Mouse (Mus musculus) frontal cortex, postnatal 10 days (tissue): ENCODE results near the gene Armc7.
"Not testable (repeated sequence)": the region's sequence is repeated elsewhere in the genome, so short reads cannot be mapped to it uniquely, and the experiment has no call there.

ENCODE experiments used
- DNase-seq, 2 experiments: peaks; one replicate each; pipeline ENCODE4 v3.0.0; 2022; ENCODE audit warnings: low spot score in 2 of 2, mixed read lengths in 1 of 2

Gene Armc7

DNA sequence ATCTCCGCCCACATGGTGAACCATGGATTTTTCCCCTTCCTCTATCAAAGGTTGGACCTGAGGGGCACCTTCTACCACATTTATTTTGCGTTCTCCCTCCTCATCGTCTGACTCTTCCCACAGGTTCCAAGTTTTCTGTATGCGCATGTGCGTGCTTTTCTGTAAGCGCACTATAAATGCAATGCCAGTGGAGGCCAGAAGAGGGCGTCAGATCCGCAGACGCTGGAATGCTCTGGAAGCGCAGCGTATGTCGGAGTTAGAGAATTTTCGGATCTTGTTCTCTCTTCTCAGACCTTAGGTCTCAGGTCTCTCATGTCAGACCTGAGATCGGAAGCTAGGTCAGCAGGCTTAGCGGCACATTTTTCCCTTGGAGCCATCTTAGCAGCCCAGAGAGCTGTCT, 19.8 kb upstream of the Armc7 start:
- no peak for DNase-seq

DNA sequence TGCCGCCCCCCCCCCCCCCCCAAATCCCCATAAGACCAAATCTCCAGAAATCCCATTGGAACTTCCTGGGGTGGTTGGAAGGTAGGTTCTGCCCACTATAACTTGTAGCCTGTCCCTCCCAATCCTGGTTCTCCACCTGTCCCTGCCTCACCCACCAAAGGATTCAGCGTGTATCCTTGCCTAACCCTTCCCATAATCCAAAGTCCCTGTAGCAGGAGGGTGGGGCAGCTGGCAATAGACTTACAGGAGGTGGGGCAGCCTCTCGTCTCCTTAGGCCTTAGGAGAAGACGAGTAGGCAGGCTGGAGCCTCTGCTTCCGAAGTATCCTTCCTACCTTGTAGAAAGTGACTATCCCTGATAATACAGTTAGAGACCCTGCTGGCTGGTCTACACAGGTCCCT, 19.3 kb upstream of the Armc7 start:
- DNase-seq = no peak

DNA sequence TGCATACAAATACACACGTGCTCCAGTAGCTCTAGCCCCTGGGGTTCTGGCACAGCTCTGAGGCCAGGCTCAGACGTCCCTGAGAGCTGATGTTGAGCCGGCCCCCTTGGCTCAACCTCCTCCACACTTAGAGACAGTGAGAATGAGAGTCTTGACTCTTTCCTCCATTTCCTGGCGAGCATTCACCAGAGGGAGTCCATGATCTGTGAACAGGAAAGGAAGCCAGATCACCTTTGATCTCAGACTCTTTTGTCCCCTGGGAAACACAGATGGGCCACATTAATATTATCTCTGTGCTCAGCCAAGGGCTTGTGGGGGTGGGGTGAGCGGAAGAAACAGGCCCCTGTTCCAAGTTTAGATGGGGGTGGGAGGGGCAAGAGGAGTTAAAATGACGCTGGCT, 18.1 kb upstream of the Armc7 start:
- no peak for DNase-seq

DNA sequence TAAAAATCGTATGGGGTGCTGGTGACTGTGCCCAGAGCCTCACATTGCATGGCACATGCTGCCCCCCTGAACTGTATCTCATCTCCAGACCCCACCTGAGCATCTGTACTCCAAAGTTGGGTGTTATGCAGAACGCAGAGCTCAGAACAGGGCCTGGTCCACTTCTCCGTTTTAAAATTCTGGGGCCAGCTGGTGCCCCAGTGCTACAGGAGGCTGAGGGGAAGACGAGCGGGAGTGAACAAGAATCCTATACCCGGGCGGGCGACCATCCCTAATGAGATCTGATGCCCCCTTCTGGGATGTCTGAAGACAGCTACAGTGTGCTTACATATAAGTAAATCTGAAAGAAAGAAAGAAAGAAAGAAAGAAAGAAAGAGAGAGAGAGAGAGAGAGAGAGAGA, 14.5 kb upstream of the Armc7 start:
- DNase-seq = no peak

DNA sequence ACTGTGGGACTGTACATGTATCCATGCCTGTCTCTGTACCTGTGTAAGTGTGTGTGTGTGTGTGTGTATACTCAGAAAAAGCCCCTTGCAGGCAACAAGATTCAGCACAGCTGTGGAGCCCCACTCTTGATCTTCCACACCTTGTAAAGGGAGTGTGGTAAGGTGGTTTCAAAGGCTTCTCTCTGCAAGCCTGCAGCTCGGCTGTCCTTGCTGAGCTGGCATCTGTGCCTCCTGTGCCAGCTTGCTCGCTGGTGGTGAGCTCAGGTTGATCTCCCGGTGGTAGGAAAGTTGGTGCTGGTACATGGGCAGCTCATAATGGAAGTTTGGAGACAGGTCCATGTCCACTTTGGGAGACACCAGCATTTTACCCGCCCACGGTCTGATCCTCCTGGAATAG, 13.6 kb upstream of the Armc7 start:
- no peak for DNase-seq

DNA sequence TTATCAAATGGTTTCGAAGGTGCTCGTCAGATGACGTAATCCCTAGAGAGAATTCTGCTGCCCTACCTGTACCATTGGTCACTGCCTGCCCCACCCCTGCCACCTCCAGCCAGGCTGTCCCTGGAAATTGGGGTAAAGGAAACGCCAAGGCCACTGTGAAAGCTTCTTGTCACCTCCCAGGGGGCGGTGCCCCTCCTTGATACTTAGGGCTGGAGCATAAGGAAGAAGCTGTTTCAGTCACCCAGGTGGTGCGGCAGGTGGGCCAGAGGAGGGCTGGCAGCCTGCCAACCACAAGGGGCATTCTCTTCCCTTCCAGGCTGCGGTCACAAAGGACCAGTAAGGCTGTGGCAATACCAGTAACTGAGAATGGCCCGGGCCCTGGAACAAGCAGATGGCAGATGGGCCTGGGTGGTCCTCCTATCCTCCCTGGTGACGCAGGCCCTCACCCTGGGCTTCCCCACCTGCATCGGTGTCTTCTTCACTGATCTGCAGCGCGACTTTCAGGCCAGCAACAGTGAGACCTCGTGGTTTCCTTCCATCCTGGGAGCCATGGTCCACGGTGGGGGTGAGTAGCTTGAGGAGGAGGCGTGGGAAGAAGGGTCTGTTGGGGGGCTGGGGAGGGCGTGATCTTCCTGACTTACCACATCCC, 13.1 kb upstream of the Armc7 start, which contains the start of gene Slc16a5:
Gene Slc16a5 (plus strand): TSS at position 232 of the 649 bp plus-strand sequence.
- no peak for DNase-seq

DNA sequence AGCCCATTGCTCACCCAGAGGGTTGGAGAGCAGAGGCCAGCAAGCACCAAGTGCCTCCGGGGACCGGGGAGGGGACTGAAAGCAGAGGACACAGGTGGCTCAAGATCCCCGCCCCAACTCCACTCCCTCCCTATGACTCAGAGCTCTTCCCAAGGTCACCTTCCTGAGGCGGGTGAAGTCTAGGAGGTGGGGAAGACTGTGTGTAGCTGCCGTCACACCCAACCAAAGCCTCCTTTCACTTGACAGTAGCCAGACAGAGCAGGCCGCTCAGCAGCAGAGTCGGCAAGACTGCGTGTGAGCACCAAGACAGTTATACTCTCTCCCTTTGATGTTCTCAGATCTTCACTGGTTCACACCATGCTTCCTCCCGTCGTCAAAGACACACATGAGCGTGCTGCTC, 12.1 kb upstream of the Armc7 start:
- DNase-seq = no peak

DNA sequence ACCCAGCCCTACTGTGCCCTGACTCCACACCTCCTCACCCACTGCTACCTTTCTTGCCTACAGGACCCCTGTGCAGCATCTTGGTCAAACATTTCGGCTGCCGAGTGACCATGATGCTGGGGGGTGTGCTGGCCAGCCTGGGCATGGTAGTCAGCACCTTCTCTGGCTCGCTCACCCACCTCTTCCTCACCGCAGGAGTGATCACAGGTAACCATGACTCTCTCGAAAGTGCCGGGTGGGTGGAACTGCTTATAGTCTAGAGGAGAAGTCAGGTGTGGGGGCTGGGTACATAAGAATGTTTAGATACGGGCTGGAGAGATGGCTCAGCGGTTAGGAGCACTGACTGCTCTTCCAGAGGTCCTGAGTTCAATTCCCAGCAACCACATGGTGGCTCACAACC, 10.6 kb upstream of the Armc7 start:
- DNase-seq = no peak

DNA sequence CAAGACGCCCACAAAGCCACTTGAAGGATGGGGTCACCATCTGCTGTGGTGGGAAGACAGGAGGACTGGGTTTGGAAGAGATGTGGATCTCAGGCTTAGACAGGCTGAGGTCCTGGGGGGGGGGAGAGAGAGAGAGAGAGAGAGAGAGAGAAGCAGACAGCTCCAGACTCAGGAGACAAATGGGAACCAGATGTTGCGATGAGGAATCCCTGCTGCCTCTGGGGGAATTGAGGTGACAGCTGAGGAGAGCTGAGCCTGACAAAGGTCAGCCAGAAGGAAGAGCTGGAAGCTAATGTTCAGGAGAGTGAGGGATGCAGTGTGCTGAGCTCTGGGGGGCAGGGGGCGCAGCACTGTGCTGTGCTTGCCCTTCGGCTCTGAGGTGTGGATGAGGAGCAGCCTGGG, 8.2 kb upstream of the Armc7 start:
- DNase-seq = no peak

DNA sequence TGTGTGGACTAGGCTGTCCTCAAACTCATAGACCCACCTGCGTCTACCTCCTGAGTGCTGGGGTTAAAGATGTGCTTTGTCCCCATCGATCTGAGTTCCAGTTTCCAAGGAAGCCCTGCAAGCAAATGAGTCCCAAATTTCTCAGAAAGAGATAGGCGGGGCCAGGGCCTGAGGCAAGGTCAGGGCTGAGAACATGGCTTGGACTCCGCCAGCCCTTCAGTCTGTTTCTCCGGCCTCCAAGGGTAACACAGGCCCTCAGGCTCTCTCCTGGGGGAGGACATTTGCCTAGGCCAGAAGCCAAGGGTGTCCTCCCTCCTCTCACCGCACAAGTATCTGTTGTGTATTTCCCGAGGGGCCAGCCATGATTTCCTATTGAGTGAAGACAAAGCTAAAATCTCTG, 3.3 kb upstream of the Armc7 start:
- DNase-seq = no peak

DNA sequence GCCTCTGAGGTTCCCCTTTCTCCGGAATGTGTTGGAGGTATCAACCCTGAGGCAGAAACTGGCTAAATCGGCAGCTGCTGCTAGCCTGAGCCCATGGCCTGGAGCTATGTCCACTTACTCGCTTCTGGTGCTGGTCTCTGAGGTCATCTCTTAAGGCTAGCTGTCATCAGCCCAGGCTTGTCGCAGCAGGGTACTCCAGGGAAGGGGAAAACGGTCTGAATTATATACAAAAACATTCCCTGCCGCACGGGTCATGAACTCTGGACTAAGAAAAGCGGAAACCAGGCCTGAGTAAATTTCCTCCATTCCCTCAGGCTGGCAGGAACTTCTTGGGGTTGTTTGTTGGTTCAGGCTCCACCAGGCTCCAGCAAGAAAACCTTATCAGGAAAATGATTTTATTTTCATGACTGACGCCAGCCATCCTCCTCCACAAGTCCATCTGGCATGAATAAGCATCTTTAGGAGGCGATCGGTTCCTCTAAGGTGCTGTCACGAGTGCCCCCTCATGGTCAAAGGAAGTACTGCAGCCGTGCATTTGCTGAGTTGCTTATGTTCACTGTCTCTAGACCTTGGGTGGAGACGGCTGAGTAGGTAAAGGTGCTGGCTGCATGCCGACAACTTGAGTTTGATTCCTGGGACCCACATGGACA, 1.7 kb upstream of the Armc7 start:
- peak; percentile 89 to 91 for DNase-seq

DNA sequence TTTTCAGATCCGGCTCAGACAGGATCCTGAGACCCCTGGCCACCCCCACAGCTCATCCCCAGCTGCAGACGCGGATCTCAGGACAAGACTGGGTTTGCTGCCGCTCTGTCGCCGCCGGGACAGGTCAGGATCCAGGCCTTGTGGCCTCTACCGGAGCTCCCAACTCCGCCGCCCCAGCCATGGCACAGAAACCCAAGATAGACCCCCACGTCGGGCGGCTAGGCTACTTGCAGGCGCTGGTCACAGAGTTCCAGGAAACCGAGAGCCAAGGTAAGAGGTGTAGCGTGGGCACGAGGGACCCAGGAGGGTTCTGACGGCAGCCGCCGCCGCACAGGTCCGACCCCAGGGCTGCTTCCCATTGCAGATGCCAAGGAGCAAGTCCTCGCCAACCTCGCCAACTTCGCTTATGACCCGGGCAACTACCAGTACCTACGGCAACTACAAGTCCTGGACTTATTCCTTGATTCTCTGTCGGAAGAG, 331 bp downstream of the Armc7 start:
- DNase-seq = no peak

DNA sequence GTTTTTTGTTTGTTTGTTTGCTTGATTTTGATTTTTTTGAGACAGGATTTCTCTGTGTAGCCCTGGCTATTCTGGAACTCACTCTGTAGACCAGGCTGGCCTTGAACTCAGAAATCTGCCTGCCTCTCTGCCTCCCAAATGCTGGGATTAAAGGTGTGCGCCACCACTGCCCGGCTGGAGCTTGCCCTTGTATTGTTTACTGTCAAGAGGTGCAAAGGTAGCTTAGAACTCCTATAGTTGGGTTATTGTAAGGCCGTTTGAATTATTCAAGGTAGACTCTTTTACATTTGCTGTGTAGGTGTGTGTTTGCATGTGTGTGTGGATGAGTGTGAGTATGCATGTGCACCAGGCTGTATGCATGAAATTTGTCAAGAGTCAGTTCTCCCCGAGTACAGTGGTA, 1.2 kb downstream of the Armc7 start:
- DNase-seq = not testable (repeated sequence)

DNA sequence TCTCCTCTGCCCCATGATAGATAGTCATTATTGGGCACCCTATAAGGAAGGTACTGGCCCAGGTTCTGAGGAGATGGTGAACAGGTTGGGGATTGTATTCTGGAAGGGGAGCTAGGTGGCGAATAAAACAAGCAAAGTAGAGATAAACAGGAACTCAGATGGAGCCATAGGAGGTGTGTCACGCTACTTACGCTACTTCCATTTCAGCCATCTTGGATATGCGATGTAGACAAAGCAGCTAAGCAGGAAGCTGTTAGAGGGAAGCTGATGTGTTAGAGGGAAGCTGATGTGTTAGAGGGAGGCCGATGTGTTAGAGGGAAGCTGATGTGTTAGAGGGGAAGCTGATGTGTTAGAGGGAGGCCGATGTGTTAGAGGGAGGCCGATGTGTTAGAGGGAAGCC, 1.9 kb downstream of the Armc7 start:
- not testable (repeated sequence) for DNase-seq

DNA sequence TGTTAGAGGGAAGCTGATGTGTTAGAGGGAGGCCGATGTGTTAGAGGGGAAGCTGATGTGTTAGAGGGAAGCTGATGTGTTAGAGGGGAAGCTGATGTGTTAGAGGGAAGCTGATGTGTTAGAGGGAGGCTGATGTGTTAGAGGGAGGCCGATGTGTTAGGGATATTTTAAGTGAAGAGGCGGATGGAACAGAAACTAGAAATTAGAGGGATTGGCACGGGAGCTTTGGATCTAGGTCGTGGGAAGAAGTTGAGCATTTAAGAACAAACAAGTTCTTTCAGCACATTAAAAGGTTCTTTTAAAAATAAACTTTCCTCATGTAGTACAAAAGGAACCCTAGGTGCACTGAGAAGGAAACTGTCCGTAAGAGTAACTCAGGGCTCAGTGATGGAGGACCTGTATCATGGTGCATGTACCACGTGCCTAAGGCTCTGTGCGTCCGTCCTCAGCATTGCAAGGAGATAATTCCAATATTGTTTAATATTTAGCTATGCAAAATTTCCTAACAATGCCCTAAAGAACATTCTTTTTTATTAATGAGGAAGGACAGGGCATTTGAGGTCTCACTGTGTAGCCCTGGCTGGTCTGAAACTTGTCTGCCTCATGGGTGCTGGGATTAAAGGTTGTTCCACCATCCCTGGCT, 3.0 kb downstream of the Armc7 start:
- DNase-seq = no peak

DNA sequence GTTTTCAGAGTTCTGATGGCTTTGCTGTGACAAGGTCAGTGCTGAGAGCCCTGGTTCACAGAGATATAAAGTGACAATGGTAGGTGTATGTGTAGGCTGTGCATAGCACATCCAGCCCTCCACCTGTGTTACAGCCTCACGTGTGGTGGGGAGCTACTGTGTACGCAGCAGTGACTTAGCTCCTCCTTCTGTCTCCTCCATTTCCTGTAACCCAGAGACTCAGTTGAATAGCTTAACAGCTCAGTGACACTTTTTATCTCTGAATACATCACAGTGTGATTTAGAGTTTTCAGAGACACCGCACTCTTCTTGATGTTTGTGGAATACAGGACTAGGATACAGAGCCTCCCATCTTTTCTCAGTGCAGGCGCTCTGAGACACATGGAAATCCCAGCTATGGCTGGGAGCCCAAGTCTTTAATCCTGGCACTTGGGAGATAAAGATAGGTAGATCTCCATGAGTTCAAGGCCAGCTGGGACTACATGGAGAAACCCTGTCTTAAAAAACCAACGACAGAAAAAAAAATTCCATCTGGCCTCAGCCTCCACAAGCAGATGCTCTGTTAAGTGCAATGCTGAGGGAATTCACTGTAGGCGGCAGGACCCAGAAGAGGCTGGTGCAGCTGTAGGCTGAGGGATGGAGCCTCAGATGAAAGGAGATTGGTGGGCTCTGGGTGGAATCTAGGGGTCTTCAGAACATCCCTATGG, 6.2 kb downstream of the Armc7 start:
- no peak for DNase-seq

DNA sequence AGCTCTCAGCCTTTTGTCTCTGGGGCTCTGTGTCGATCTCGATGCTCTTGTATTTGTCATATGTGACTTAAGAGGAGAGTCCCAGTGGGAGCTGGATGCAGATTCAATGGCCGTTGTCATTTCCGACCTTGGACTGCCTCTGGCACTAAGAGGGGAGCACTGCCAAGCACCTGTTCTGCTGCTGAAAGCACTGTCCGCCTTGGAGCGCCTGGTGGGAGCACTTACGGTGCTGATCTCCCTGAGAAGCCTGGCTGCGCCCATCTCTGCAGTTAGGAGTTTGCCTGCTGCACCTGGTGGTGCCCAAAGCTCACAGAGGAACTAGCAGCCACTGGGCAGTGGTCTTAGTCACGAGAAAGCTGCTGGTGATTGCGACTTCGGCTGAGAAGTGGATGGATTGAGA, 7.8 kb downstream of the Armc7 start:
- no peak for DNase-seq

DNA sequence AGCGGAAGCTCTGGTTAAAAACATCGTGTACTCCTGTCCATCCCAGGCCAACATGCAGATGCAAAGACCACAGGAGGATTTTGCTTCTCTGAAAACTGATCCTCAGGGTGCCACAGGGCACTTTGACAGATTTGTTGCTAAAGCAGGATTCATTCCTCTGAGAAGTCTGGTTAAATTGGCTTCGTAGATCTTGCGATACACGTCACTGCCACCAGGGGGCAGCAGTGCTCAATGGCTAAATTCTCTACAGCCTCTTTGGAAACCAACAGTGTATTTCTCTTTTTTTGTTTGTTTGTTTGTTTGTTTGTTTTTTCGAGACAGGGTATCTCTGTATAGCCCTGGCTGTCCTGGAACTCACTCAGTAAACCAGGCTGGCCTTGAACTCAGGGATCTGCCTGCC, 8.3 kb downstream of the Armc7 start:
- DNase-seq = peak in 1 of 2 experiments; percentile 77

DNA sequence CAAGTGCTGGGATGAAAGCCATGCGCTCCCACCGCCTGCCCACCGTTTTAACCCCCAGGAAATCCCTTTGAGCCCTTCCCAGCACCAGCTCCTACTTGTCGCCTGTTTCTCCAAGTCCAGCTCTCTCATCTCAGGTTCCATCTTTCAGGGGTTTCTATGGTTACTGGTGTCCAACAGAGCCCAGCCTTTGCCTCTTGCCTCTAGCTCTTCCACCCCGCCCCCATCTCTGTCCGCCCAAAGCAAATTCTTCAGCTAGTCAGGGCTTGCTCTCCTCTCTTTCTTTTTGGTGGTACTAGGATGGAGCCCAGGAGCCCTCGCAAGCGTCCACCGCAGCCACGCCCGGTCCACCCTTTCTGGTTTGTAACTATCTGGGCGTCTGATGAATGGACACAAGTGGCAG, 9.7 kb downstream of the Armc7 start:
- no peak for DNase-seq

DNA sequence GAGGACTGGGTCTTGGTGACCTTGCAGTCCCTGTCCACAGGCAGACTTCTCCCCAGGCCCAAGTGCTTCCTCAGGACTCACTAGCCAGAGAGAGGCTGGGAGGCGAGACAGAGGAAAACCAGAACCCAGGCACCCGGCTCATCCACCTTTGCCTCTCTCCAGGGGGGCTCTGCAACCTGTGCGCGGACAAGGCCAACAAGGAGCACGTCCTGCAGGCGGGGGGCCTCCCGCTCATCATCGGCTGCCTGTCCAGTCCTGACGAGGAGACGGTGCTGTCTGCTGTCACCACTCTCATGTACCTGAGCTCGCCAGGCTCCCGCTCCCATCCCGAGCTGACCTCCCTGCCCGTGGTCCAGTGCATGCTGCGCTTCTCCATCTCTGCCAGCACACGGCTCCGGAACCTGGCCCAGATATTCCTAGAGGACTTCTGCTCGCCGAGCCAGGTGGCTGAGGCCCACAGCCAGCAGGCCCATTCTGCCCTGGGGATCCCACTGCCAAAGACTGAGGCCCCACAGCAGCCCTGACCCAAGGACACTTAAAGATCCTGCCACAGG, 13.2 kb downstream of the Armc7 start:
- no peak for DNase-seq

DNA sequence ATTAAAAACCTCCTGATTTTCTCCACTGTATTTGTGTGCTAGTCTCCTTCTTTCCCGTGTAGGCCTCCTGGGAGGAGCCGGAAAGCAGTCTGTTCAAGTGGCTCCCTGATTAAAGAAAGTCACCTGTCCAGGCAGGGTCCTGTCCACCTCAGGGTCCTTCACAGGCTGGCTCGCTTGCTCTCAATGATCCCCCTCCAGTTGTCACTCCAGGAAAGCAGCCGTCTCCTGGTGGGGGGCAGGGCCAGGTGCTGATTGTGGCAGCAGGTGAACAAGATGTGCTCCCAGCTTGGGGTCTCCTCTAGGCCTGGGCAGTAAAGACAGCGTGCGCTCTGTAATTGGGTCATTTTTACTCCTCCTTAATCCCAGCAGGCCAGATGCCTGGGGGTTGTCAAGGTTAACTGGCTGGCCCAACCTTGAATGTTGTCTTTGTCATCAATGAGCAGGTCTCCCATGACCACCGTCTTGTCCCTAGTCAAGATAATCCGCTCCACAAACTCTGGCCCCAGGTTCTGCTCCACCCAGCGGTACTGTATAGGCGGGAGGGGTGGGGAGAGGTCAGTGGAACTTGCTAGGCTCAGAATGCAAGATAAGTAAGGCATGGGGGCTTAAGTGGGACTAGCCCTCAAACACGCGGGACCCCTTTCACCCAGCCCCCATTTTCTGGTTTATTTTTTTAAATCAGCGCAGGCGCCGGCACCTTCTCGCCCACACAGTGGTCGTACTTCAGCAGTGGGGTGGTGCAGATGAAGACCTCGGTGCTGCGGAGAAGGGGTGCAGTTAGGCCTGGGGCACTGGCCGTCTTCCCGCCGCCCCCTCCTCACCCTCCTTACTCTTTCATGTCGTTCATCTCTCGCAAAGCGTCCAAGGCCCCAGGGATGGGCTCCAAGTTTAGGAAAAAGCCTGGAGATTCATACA, 15.2 kb downstream of the Armc7 start:
- DNase-seq = no peak
